Mouse (Mus musculus): ENCODE data around the gene Aipl1.

DNA sequence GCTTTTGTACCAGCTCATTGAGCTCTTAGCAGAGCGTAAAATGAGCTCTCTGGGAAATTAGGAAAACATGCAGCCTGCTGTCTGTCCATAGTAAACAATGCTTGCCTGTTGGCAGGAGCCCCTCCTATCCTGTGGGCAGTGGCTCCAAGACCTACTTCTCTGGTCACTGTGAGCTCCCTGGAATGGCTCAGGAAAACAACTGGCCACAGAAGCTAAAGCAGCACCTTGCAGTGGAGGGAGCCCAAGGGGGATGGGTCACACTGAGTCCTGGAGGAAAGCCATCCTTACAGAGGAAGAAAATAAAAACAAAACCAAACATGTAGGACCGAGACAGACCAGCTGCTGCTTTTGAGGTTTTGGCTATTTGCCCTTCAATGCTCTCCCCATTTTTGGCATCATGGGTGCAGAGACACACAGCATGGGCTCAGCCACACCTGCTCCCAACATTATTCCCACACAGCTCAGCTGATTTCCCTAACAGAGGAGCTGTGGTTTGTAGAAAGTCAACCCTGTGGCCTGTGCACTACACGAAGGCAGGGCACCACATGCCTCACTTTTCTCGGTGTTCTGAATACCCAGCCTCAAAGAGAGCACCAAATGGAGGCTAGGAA is 52.1 kb downstream of the Aipl1 start:
- TF ChIP-seq CTCF (IDR thresholded peaks at IDR 0.05; ENCODE audit: control insufficient read depth, insufficient read depth, low read length) (no peak), POLR2A (IDR thresholded peaks at IDR 0.05; ENCODE audit: borderline replicate concordance, control insufficient read depth, low read depth, low read length) (no peak)

Measured in bone marrow, adult 2 months (tissue).